Mouse (Mus musculus) thymus, adult 2 months (tissue): ENCODE data around the gene Ski. TPM values are rescaled to one million over a fixed set of nuclear protein-coding genes. Genes with fewer than 3 reads are reported as not detected.

Experiments
- DNase-seq: peaks from one replicate; pipeline ENCODE4 v3.0.0; 2021
- H3K27ac ChIP-seq: fragments of 200-500 bp; 2 replicates; pipeline ENCODE4 v1.5.1; 2012; ENCODE audit warnings: low read length, control low read depth; ENCODE audit not compliant: control insufficient read depth, insufficient read depth
- H3K27me3 ChIP-seq: fragments of 200-500 bp; 2 replicates; pipeline ENCODE4 v1.6.1; 2012; ENCODE audit warnings: mild to moderate bottlenecking, low read length, moderate library complexity, mixed read lengths; ENCODE audit not compliant: control insufficient read depth, insufficient read depth
- H3K36me3 ChIP-seq: fragments of 200-500 bp; 2 replicates; pipeline ENCODE4 v1.6.1; 2012; ENCODE audit warnings: mild to moderate bottlenecking, low read length, moderate library complexity; ENCODE audit not compliant: control insufficient read depth, insufficient read depth
- H3K4me1 ChIP-seq: fragments of 200-500 bp; replicated peaks from 2 replicates; pipeline ENCODE4 v1.6.1; 2012; ENCODE audit warnings: low read length; ENCODE audit not compliant: control insufficient read depth, insufficient read depth
- H3K4me3 ChIP-seq: fragments of 200-500 bp; 2 replicates; pipeline ENCODE4 v1.5.1; 2012; ENCODE audit warnings: mild to moderate bottlenecking, low read length, control low read depth, moderate library complexity; ENCODE audit not compliant: control insufficient read depth, insufficient read depth
- CTCF ChIP-seq: fragments of 200-500 bp; IDR thresholded peaks from 2 replicates; pipeline ENCODE4 v1.5.1; 2012; ENCODE audit warnings: mild to moderate bottlenecking, control low read depth, low read length, moderate library complexity, borderline replicate concordance; ENCODE audit not compliant: control insufficient read depth, poor library complexity, insufficient read depth; ENCODE audit errors: extremely low read depth
- POLR2A ChIP-seq: fragments of 200-500 bp; IDR thresholded peaks from 2 replicates; pipeline ENCODE4 v1.6.1; 2012; ENCODE audit warnings: mild to moderate bottlenecking, low read length, control low read depth, moderate library complexity; ENCODE audit not compliant: control insufficient read depth, poor library complexity, insufficient read depth; ENCODE audit errors: extremely low read depth
- WGBS: fragments of 180-500 bp; shearing (Covaris S2); methylation state at CpG from one replicate; pipeline ENCODE4 v1.1.7; 2018; 5-methylcytosine and 5-hydroxymethylcytosine counted together
- polyA plus RNA-seq: library from polyadenylated mRNA; depleted of rRNA; stranded (reverse); fragments of >200 nt; gene quantifications from 2 replicates; pipeline ENCODE4 v1.2.3, GENCODE M21; 2012

The Ski gene
- polyA plus RNA-seq, 1 experiment, result 70.5 TPM

DNA sequence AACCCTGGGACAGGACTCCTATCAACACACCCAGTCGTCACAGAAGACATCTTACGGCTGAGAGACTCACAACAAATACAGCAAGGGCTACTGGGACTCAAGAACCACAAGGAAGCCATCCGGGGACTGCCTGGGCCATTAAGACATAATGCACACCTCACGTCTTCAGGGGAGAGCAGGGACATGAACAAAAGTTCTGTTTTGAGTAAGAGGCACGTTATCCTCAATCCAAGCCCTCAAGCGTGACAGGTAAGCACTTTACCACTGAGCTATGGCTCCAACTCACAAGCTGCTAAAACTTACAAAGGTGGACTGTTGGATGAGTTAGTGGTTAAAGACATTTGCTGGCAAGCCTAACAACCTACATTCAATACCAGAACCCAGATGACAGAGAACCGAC lies 39.2 kb downstream of the Ski start:
- Histone ChIP-seq H3K4me1 (peaks cover 35% of the 10 kb centered on the region), H3K27ac (no peak overlapping the region), H3K4me3 (no peak overlapping the region), H3K36me3 (no peaks in the 10 kb centered on the region), H3K27me3 (no peaks in the 10 kb centered on the region)
- DNase-seq, result no peak
- no peak for TF ChIP-seq POLR2A
- no peak for TF ChIP-seq CTCF
- WGBS, result 94% methylated on average over 7 of the region's 7 CpGs

DNA sequence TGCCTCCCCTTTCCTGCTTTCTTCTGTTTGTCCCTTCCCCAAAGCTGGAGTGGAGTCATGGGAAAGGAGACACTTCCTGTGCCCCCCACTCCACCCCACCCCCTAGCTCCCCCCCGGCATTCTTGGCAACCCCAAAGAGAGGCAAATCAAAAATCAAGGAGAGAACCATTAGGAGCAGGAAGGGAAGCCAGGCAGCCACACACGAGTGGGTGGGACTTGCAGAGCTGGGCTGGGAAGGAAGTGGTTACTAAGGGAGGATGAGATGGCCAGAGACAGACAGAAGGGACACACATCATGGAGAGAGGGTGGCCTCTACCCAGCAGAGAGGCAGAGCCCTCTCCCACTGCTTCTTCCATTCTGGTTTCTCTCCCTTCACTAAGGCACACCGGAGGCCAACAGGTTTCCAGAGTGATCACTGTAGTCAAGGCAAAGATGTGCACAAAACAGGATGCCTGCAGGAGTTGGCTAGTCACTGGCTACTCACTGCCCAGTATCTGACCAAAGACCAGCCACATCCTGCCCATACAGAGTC lies 43.3 kb downstream of the Ski start:
- no peaks in the 10 kb centered on the region for H3K27me3 ChIP-seq
- H3K27ac ChIP-seq, result peak overlapping the region; percentile 91
- no peaks in the 10 kb centered on the region for H3K36me3 ChIP-seq
- DNase-seq, result peak; percentile 32
- no peak for TF ChIP-seq POLR2A
- no peak for TF ChIP-seq CTCF
- H3K4me1 ChIP-seq, result peaks cover 50% of the 10 kb centered on the region
- 16% methylated on average over 3 of the region's 3 CpGs for WGBS
- H3K4me3 ChIP-seq, result no peak overlapping the region

DNA sequence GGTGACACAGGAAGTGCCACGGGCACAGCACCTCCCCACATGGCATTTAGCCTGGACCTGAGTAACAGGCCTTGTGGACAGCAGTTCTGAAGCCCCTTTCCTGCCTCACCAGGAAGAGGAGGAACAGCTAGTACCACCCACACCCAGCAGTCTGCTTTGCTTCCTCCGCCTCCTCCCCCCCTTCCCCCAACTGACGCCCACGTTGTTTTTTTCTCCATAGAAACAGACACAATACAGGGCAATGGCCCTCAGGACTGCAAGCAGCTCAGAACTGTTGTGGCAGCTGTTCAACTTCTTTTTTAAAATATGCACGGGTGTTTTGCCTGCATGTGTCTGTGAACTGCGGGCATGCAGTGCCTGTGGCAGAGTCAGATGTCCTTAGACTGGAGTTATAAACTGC lies 44.1 kb downstream of the Ski start:
- Histone ChIP-seq H3K4me3 (peak overlapping the region; percentile 9; the same call in 1 of the 2 replicates), H3K4me1 (peaks cover 58% of the 10 kb centered on the region), H3K36me3 (no peaks in the 10 kb centered on the region), H3K27ac (peak overlapping the region; percentile 91), H3K27me3 (no peaks in the 10 kb centered on the region)
- TF ChIP-seq CTCF (no peak), POLR2A (0 out of 2 replicates have a peak, but pooled peaks have one; percentile 24)
- peak; percentile 74 for DNase-seq
- under 1% methylated on average over 6 of the region's 6 CpGs for WGBS

DNA sequence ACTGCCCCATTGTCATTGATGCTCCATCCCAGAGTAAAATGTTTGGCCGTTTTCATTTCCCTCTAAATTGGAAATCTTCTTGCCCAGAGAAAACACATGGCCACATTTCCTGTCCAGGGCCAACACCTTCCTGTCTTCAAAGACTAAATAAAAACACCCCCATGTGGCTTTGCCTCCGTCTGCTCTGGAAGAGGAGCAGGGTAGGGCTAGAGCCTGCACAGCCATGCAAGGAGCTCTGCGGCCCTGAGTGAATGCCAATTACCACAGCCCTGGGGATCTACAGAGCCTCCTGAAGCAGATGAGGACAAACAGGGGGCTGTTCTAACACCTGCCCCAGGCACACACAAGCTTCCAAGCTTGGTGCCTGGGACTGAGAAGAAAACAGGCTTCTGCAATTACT lies 46.2 kb downstream of the Ski start:
- no peaks in the 10 kb centered on the region for H3K36me3 ChIP-seq
- peaks cover 68% of the 10 kb centered on the region for H3K4me1 ChIP-seq
- no peak overlapping the region for H3K27ac ChIP-seq
- DNase-seq, result no peak
- no peak overlapping the region for H3K4me3 ChIP-seq
- 66% methylated on average over 3 of the region's 3 CpGs for WGBS
- H3K27me3 ChIP-seq, result no peaks in the 10 kb centered on the region
- TF ChIP-seq CTCF (no peak), POLR2A (no peak)

DNA sequence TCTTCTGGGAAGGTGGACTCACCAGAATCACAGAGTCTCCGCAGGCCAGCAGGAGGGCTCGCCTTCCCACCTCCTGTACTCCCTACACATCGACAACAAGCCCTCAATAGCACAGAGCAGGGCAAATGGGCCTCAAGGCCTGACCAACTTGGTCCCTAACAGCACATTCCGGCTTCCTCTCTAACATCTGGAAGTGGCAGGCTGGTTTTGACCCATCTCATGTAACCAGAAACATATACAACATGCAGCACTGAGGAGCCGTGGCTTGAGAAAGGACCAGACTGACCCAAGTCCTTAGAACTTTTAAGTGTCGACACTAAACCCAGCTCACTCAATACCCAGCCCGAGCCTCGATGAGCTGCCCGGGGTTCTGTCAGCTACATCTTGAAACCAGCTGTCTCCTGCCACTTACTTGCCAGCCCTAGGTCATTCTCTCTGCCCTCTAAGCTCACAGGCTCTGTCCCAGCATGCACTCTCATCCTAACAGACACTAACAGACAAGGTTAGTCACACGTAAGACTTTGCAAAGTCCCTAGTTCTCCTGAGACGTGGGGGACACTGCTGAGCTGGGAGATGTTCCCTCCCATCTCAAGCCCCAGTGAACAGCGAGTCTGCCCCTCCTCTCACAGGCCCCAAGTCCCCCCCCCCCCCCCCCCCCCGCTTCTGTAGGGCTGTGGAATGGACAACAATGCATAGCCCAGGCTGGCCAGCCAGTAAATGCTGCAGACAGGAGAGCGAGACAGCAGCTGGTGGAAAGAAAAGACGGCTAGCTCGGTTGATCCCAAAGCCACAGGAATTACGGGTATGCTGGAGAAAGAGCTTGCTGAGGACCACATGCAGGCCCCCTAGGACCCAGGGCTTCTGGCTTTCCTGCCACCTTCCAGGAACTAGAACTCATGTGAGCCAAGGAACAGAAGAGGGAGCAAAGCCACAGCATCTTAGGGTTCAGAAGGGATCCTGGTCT lies 48.3 kb downstream of the Ski start:
- Histone ChIP-seq H3K4me1 (peaks cover 74% of the 10 kb centered on the region), H3K4me3 (no peak overlapping the region), H3K27ac (no peak overlapping the region), H3K27me3 (no peaks in the 10 kb centered on the region), H3K36me3 (no peaks in the 10 kb centered on the region)
- TF ChIP-seq CTCF, result no peak
- TF ChIP-seq POLR2A, result no peak
- WGBS, result 86% methylated on average over 17 of the region's 17 CpGs
- DNase-seq, result no peak

DNA sequence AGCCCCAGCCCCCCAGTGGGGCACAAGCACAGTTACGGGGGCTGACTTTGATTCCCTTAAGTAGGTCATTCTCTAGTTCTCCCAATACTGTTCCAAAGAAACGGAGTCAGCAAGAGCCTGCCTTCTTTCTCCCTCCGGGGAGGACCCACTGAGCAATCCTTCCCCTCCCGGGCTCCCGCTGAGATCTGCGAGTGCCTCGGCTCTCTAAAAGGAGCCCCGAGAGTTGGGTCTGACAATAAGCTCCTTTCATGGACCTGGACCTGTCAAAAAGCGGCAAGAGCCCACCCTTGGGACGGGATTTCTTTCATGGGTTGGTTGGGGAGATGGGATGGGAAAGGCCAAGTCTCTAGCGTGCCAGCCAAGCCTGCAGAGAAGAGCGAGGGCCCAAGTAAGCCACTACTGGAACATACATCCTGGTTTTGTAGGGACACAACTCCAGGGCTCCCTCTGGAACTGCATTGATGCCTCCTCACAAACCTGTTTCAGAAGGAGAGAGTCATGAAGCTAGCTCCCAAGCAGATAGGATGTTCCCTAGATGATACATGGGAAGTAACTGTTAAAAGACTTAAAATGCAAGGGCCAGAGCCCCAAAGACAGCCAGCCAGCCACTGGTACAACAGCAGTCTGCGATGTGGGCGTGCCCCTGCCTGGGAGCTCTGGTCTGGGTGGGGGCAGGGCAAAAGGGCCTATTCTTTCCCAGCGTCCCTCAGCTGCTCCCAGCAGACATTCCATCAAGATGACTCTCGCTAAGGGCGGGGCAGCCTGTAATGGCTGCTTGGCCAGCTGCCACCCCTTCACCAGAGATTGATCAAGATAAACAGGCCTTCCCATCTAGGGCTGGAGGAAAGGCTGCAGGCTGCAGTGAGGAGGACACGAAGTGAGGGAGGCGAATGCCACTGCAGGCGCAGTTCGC lies 49.2 kb downstream of the Ski start:
- H3K4me3 ChIP-seq, result no peak overlapping the region
- H3K27me3 ChIP-seq, result no peaks in the 10 kb centered on the region
- no peak for DNase-seq
- H3K27ac ChIP-seq, result peak overlapping the region; percentile 5; the same call in 1 of the 2 replicates
- H3K4me1 ChIP-seq, result peaks cover 71% of the 10 kb centered on the region
- H3K36me3 ChIP-seq, result no peaks in the 10 kb centered on the region
- TF ChIP-seq CTCF (no peak), POLR2A (no peak)
- 92% methylated on average over 21 of the region's 21 CpGs for WGBS
